ENCODE assay signal across 31 mouse cellular contexts in genomic region chr3:7248337-7248736, GRCm38 (mm10).
"Had no signal": no experiment of that assay in that cellular context is flagged by ENCODE, and none has a peak within 500 bp of the region (broad histone marks: within the 10 kb centered on the region; RNA-seq: fewer than 3 reads in every experiment).

No protein-coding gene starts in this region.

- H3K36me3 ChIP-seq: heart, embryonic 10.5 days; heart, embryonic 12.5 days; heart, embryonic 13.5 days; heart, embryonic 15.5 days; hindbrain, embryonic 10.5 days; hindbrain, embryonic 12.5 days; hindbrain, embryonic 13.5 days; hindbrain, embryonic 15.5 days; intestine, embryonic 15.5 days; kidney, embryonic 15.5 days had no signal

- DNase-seq: heart, postnatal 10 days; heart, postnatal 14 days; heart, postnatal 36 days; heart, postnatal 4 days; kidney, adult 11 months; kidney, adult 18-20 months; kidney, adult 2 months; kidney, adult 8-10 months; kidney, adult 9 months; kidney, postnatal 10 days; kidney, postnatal 14 days; kidney, postnatal 25 days; kidney, postnatal 36 days; kidney, postnatal 4 days; layer of hippocampus, adult 9-11 months; layer of hippocampus, postnatal 36 days had no signal

- H3K4me3 ChIP-seq: heart, embryonic 10.5 days; heart, embryonic 12.5 days; heart, embryonic 13.5 days; heart, embryonic 15.5 days; hindbrain, embryonic 10.5 days; hindbrain, embryonic 12.5 days; hindbrain, embryonic 13.5 days; hindbrain, embryonic 15.5 days; intestine, embryonic 15.5 days; kidney, embryonic 15.5 days; layer of hippocampus, adult 2 months had no signal

- H3K4me2 ChIP-seq: heart, embryonic 11.5 days; heart, embryonic 12.5 days; heart, embryonic 13.5 days; heart, embryonic 15.5 days; hindbrain, embryonic 12.5 days; hindbrain, embryonic 13.5 days; hindbrain, embryonic 14.5 days; hindbrain, embryonic 15.5 days; intestine, embryonic 15.5 days; kidney, embryonic 15.5 days had no signal

- H3K27ac ChIP-seq: heart, embryonic 10.5 days; heart, embryonic 13.5 days; heart, embryonic 15.5 days; hindbrain, embryonic 10.5 days; hindbrain, embryonic 12.5 days; hindbrain, embryonic 13.5 days; hindbrain, embryonic 14.5 days; hindbrain, embryonic 15.5 days; hindbrain, postnatal 0 days; intestine, embryonic 15.5 days; kidney, embryonic 15.5 days; kidney, postnatal 0 days; layer of hippocampus, adult 2 months had no signal

- H3K4me1 ChIP-seq: heart, embryonic 10.5 days; heart, embryonic 12.5 days; heart, embryonic 13.5 days; heart, embryonic 15.5 days; hindbrain, embryonic 10.5 days; hindbrain, embryonic 12.5 days; hindbrain, embryonic 13.5 days; hindbrain, embryonic 15.5 days; intestine, embryonic 15.5 days; kidney, embryonic 15.5 days had no signal

- H3K9me3 ChIP-seq: heart, embryonic 10.5 days; heart, embryonic 12.5 days; heart, embryonic 13.5 days; heart, embryonic 15.5 days; hindbrain, embryonic 10.5 days; hindbrain, embryonic 12.5 days; hindbrain, embryonic 13.5 days; hindbrain, embryonic 15.5 days; intestine, embryonic 15.5 days; kidney, embryonic 15.5 days had no signal

- H3K9ac ChIP-seq: heart, embryonic 12.5 days; heart, embryonic 13.5 days; heart, embryonic 15.5 days; hindbrain, embryonic 12.5 days; hindbrain, embryonic 13.5 days; hindbrain, embryonic 14.5 days; hindbrain, embryonic 15.5 days; intestine, embryonic 15.5 days; kidney, embryonic 15.5 days had no signal

- H3K27me3 ChIP-seq: heart, embryonic 12.5 days; heart, embryonic 13.5 days; heart, embryonic 15.5 days; hindbrain, embryonic 12.5 days; hindbrain, embryonic 13.5 days; hindbrain, embryonic 15.5 days; intestine, embryonic 15.5 days; kidney, embryonic 15.5 days had no signal
